Mouse (Mus musculus) thymus, postnatal 14 days (tissue): Measurements from ENCODE around the gene Mc3r.

ENCODE experiments used
- DNase-seq: peaks from one replicate; pipeline ENCODE4 v3.0.0; 2021

The Mc3r gene

DNA sequence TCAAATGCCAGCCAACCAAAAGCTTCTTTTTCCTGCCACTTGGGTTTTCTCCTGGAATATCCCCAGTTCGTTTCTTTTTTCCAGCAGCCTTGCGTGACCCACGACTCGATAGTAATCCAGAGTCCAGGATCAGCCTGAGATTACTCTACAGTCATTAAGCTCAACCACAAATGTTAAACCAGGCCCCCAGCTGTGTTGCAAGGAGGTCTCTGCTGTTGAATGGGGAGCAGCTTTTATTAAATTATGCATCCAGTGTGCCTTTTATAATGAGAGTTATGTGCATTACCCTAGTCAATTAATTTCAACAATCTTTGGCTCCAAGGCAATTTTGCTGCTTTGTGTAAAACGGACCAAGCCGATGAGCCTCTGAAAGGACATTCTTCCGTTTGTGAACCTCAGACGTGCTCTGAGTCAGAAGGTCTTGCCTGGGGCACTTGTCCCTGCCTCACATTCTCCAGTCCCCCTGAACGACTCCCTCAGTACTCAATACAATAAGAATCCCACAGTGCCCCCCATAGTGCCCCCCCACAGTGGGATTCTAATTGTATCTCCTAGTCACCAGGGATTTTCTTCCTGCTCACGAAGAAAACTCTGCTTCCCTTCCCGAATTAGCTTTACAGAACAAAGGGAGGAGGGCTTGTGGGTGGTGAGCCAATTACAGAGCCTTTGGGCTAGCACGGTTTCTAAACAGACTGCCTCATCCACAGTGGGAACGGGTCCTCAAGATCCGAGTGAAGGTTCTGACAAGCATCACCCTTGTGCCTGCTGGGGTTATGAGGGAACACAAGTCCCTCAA lies 51.0 kb downstream of the Mc3r start:
- no peak for DNase-seq
